Mouse (Mus musculus): ENCODE measurements around the gene Id4. TPM values are rescaled to one million over a fixed set of nuclear protein-coding genes. Genes with fewer than 3 reads are reported as not detected.

The Id4 gene
- polyA plus RNA-seq, 1 experiment from 2014 or later = 4.8 TPM

GRCm38 (mm10) chr13:48252559-48252958, 8.5 kb upstream of the Id4 start:
- ATAC-seq (ENCODE audit: insufficient read depth, low FRiP score) = no peak
- WGBS = 65% methylated on average over 2 of the region's 2 CpGs

GRCm38 (mm10) chr13:48255026-48255425, 6.0 kb upstream of the Id4 start:
- no peaks in the 10 kb centered on the region for H3K9me3 ChIP-seq (replicated peaks; ENCODE audit: control insufficient read depth, low read length)
- H3K4me2 ChIP-seq (ENCODE audit: low read depth, low read length) = no peak overlapping the region
- no peaks in the 10 kb centered on the region for H3K4me1 ChIP-seq (ENCODE audit: control insufficient read depth, insufficient read depth, low read length)
- H3K27ac ChIP-seq (ENCODE audit: low read length) = no peak overlapping the region
- no peak overlapping the region for H3K4me3 ChIP-seq (replicated peaks; ENCODE audit: low read length)
- H3K9ac ChIP-seq (ENCODE audit: low read length) = no peak overlapping the region
- H3K27me3 ChIP-seq (ENCODE audit: control insufficient read depth, insufficient read depth, low read length) = no peaks in the 10 kb centered on the region
- WGBS = 91% methylated on average over 8 of the region's 8 CpGs
- no peaks in the 10 kb centered on the region for H3K36me3 ChIP-seq (ENCODE audit: control insufficient read depth, insufficient read depth, low read length)
- no peak for ATAC-seq (ENCODE audit: insufficient read depth, low FRiP score)

More at GRCm38 (mm10) chr13:48252559-48252958, 8.5 kb upstream of the Id4 start:
- H3K4me1 ChIP-seq (ENCODE audit: control insufficient read depth, insufficient read depth, low read length) = no peaks in the 10 kb centered on the region
- H3K36me3 ChIP-seq (ENCODE audit: control insufficient read depth, insufficient read depth, low read length) = no peaks in the 10 kb centered on the region
- no peaks in the 10 kb centered on the region for H3K9me3 ChIP-seq (replicated peaks; ENCODE audit: control insufficient read depth, low read length)
- H3K9ac ChIP-seq (ENCODE audit: low read length) = no peak overlapping the region
- H3K4me2 ChIP-seq (ENCODE audit: low read depth, low read length) = no peak overlapping the region
- H3K4me3 ChIP-seq (replicated peaks; ENCODE audit: low read length) = no peak overlapping the region
- no peak overlapping the region for H3K27ac ChIP-seq (ENCODE audit: low read length)
- H3K27me3 ChIP-seq (ENCODE audit: control insufficient read depth, insufficient read depth, low read length) = no peaks in the 10 kb centered on the region

- peak overlapping the region; percentile 80 for H3K4me3 ChIP-seq (replicated peaks; ENCODE audit: low read length)
- under 1% methylated on average over 98 of the region's 98 CpGs for WGBS
Measured at GRCm38 (mm10) chr13:48261341-48262221, 553 bp downstream of the Id4 start.

GRCm38 (mm10) chr13:48262451-48262969, 1.5 kb downstream of the Id4 start:
- no peak for ATAC-seq (ENCODE audit: insufficient read depth, low FRiP score)
- H3K27me3 ChIP-seq (ENCODE audit: control insufficient read depth, insufficient read depth, low read length) = peaks cover 2% of the 10 kb centered on the region; the same call in 1 of the 2 replicates
- H3K4me1 ChIP-seq (ENCODE audit: control insufficient read depth, insufficient read depth, low read length) = no peaks in the 10 kb centered on the region; the same call in 1 of the 2 replicates
- H3K9me3 ChIP-seq (replicated peaks; ENCODE audit: control insufficient read depth, low read length) = no peaks in the 10 kb centered on the region
- peak overlapping the region; percentile 86 for H3K9ac ChIP-seq (ENCODE audit: low read length)
- no peaks in the 10 kb centered on the region for H3K36me3 ChIP-seq (ENCODE audit: control insufficient read depth, insufficient read depth, low read length)
- peak overlapping the region; percentile 84 for H3K4me2 ChIP-seq (ENCODE audit: low read depth, low read length)
- under 1% methylated on average over 25 of the region's 25 CpGs for WGBS
- peak overlapping the region; percentile 80 for H3K4me3 ChIP-seq (replicated peaks; ENCODE audit: low read length)
- peak overlapping the region; percentile 95 for H3K27ac ChIP-seq (ENCODE audit: low read length)

More at GRCm38 (mm10) chr13:48261341-48262221, 553 bp downstream of the Id4 start:
- H3K36me3 ChIP-seq (ENCODE audit: control insufficient read depth, insufficient read depth, low read length) = no peaks in the 10 kb centered on the region
- peak overlapping the region; percentile 84 for H3K4me2 ChIP-seq (ENCODE audit: low read depth, low read length)
- peak; percentile 9; the same call in 1 of the 2 replicates for ATAC-seq (ENCODE audit: insufficient read depth, low FRiP score)
- no peaks in the 10 kb centered on the region; the same call in 1 of the 2 replicates for H3K4me1 ChIP-seq (ENCODE audit: control insufficient read depth, insufficient read depth, low read length)
- peak overlapping the region; percentile 86 for H3K9ac ChIP-seq (ENCODE audit: low read length)
- peak overlapping the region; percentile 95 for H3K27ac ChIP-seq (ENCODE audit: low read length)
- no peaks in the 10 kb centered on the region for H3K9me3 ChIP-seq (replicated peaks; ENCODE audit: control insufficient read depth, low read length)
- peaks cover 2% of the 10 kb centered on the region; the same call in 1 of the 2 replicates for H3K27me3 ChIP-seq (ENCODE audit: control insufficient read depth, insufficient read depth, low read length)

GRCm38 (mm10) chr13:48265029-48265428, 4.0 kb downstream of the Id4 start:
- Histone ChIP-seq H3K36me3 (ENCODE audit: control insufficient read depth, insufficient read depth, low read length) (no peaks in the 10 kb centered on the region), H3K27me3 (ENCODE audit: control insufficient read depth, insufficient read depth, low read length) (peaks cover 2% of the 10 kb centered on the region; the same call in 1 of the 2 replicates), H3K4me2 (ENCODE audit: low read depth, low read length) (peak overlapping the region; percentile 35), H3K4me3 (replicated peaks; ENCODE audit: low read length) (no peak overlapping the region), H3K9me3 (replicated peaks; ENCODE audit: control insufficient read depth, low read length) (no peaks in the 10 kb centered on the region), H3K9ac (ENCODE audit: low read length) (no peak overlapping the region), H3K27ac (ENCODE audit: low read length) (no peak overlapping the region), H3K4me1 (ENCODE audit: control insufficient read depth, insufficient read depth, low read length) (no peaks in the 10 kb centered on the region; the same call in 1 of the 2 replicates)
- WGBS = 61% methylated on average over 6 of the region's 6 CpGs
- ATAC-seq (ENCODE audit: insufficient read depth, low FRiP score) = no peak

GRCm38 (mm10) chr13:48273451-48274069, 12.5 kb downstream of the Id4 start:
- H3K9me3 ChIP-seq (replicated peaks; ENCODE audit: control insufficient read depth, low read length) = no peaks in the 10 kb centered on the region
- peak; percentile 81 for ATAC-seq (ENCODE audit: insufficient read depth, low FRiP score)
- no peaks in the 10 kb centered on the region for H3K36me3 ChIP-seq (ENCODE audit: control insufficient read depth, insufficient read depth, low read length)
- H3K4me2 ChIP-seq (ENCODE audit: low read depth, low read length) = peak overlapping the region; percentile 56
- peak overlapping the region; percentile 50; the same call in 1 of the 2 replicates for H3K9ac ChIP-seq (ENCODE audit: low read length)
- H3K27ac ChIP-seq (ENCODE audit: low read length) = no peak overlapping the region
- H3K4me1 ChIP-seq (ENCODE audit: control insufficient read depth, insufficient read depth, low read length) = 0 out of 2 replicates have a peak, but pooled peaks cover 6% of the 10 kb centered on the region
- 4% methylated on average over 15 of the region's 15 CpGs for WGBS
- H3K27me3 ChIP-seq (ENCODE audit: control insufficient read depth, insufficient read depth, low read length) = no peaks in the 10 kb centered on the region
- H3K4me3 ChIP-seq (replicated peaks; ENCODE audit: low read length) = peak overlapping the region; percentile 32

- no peak overlapping the region for H3K4me2 ChIP-seq (ENCODE audit: low read depth, low read length)
- H3K4me3 ChIP-seq (replicated peaks; ENCODE audit: low read length) = no peak overlapping the region
- H3K9me3 ChIP-seq (replicated peaks; ENCODE audit: control insufficient read depth, low read length) = no peaks in the 10 kb centered on the region
- ATAC-seq (ENCODE audit: insufficient read depth, low FRiP score) = no peak
- H3K4me1 ChIP-seq (ENCODE audit: control insufficient read depth, insufficient read depth, low read length) = 0 out of 2 replicates have a peak, but pooled peaks cover 6% of the 10 kb centered on the region
- no peak overlapping the region for H3K27ac ChIP-seq (ENCODE audit: low read length)
- WGBS = 77% methylated on average over 1 of the region's 1 CpGs
- no peaks in the 10 kb centered on the region for H3K27me3 ChIP-seq (ENCODE audit: control insufficient read depth, insufficient read depth, low read length)
- H3K9ac ChIP-seq (ENCODE audit: low read length) = no peak overlapping the region
- H3K36me3 ChIP-seq (ENCODE audit: control insufficient read depth, insufficient read depth, low read length) = no peaks in the 10 kb centered on the region
Measured at GRCm38 (mm10) chr13:48274107-48274506, 13.1 kb downstream of the Id4 start.

- Histone ChIP-seq H3K36me3 (ENCODE audit: control insufficient read depth, insufficient read depth, low read length) (no peaks in the 10 kb centered on the region), H3K4me2 (ENCODE audit: low read depth, low read length) (no peak overlapping the region), H3K9ac (ENCODE audit: low read length) (no peak overlapping the region), H3K9me3 (replicated peaks; ENCODE audit: control insufficient read depth, low read length) (no peaks in the 10 kb centered on the region), H3K4me1 (ENCODE audit: control insufficient read depth, insufficient read depth, low read length) (0 out of 2 replicates have a peak, but pooled peaks cover 6% of the 10 kb centered on the region), H3K27ac (ENCODE audit: low read length) (no peak overlapping the region), H3K27me3 (ENCODE audit: control insufficient read depth, insufficient read depth, low read length) (no peaks in the 10 kb centered on the region), H3K4me3 (replicated peaks; ENCODE audit: low read length) (no peak overlapping the region)
- WGBS = 60% methylated on average over 7 of the region's 7 CpGs
- ATAC-seq (ENCODE audit: insufficient read depth, low FRiP score) = no peak
Measured at GRCm38 (mm10) chr13:48276981-48277380, 16.0 kb downstream of the Id4 start.
